Mouse (Mus musculus) hindbrain, postnatal 0 days (tissue): ENCODE data around the gene Ccnl2. TPM values are rescaled to one million over a fixed set of nuclear protein-coding genes. Genes with fewer than 3 reads are reported as not detected.
A peak's percentile ranks its signal among the peaks of the same experiment; 100 is the strongest.
"Not testable (repeated sequence)": the region's sequence is repeated elsewhere in the genome, so short reads cannot be mapped to it uniquely, and the experiment has no call there.

ENCODE experiments used
- ATAC-seq: fragments of 200-750 bp; cut with Nextera tagmentation; 2 replicates; pipeline ENCODE4 v1.8.0; 2017; ENCODE audit warnings: mild to moderate bottlenecking, moderate TSS enrichment, moderate library complexity
- DNase-seq: peaks from one replicate; pipeline ENCODE4 v3.0.0-alpha.2; 2015; ENCODE audit warnings: low spot score
- H3K27ac ChIP-seq: fragments of 300-500 bp; sonication (generic); 2 replicates; pipeline ENCODE4 v1.5.1; 2014; ENCODE audit warnings: mild to moderate bottlenecking
- H3K27me3 ChIP-seq: fragments of 300-500 bp; sonication (generic); 2 replicates; pipeline ENCODE4 v1.6.1; 2014; ENCODE audit warnings: low read length, mixed read lengths; ENCODE audit not compliant: insufficient read depth
- H3K36me3 ChIP-seq: fragments of 300-500 bp; sonication (generic); 2 replicates; pipeline ENCODE4 v1.6.1; 2014; ENCODE audit warnings: low read length, mixed read lengths; ENCODE audit not compliant: insufficient read depth
- H3K4me1 ChIP-seq: fragments of 300-500 bp; sonication (generic); 2 replicates; pipeline ENCODE4 v1.6.1; 2014; ENCODE audit warnings: antibody characterized with exemption, low read length, mixed read lengths; ENCODE audit not compliant: insufficient read depth
- H3K4me2 ChIP-seq: fragments of 300-500 bp; sonication (generic); 2 replicates; pipeline ENCODE4 v1.6.1; 2014; ENCODE audit warnings: low read depth, mild to moderate bottlenecking, low read length, moderate library complexity, mixed read lengths
- H3K4me3 ChIP-seq: fragments of 300-500 bp; sonication (generic); 2 replicates; pipeline ENCODE4 v1.5.1; 2014; ENCODE audit warnings: low read length
- H3K9ac ChIP-seq: fragments of 300-500 bp; sonication (generic); replicated peaks from 2 replicates; pipeline ENCODE4 v1.6.1; 2014; ENCODE audit warnings: mild to moderate bottlenecking, low read length, moderate library complexity, mixed read lengths
- H3K9me3 ChIP-seq: fragments of 300-500 bp; sonication (generic); 2 replicates; pipeline ENCODE4 v1.6.1; 2016; ENCODE audit warnings: low read length, mixed read lengths
- CTCF ChIP-seq: IDR thresholded peaks from 2 replicates; pipeline ENCODE4 v1.5.1; 2016; ENCODE audit warnings: antibody characterized with exemption, control low read depth, low read depth
- WGBS: fragments of 180-500 bp; shearing (Covaris S2); extraction: QIAGEN DNeasy Blood & Tissue Kit; methylation state at CpG from one replicate; pipeline ENCODE4 v1.1.7; 2014; 5-methylcytosine and 5-hydroxymethylcytosine counted together
- polyA plus RNA-seq: library from polyadenylated mRNA; unstranded; fragments of >200 nt; fragmentation: Nextera tagmentation; extraction: Ambion mirVana; gene quantifications from 2 replicates; pipeline ENCODE4 v1.2.1, GENCODE M21; 2015
- total RNA-seq: library from RNA; depleted of rRNA; stranded (reverse); fragments of >200 nt; gene quantifications from 2 replicates; pipeline ENCODE4 v1.2.3, GENCODE M21; 2014

Ccnl2 gene
- total and polyA plus RNA-seq, 2 experiments from 2014 or later, result 80.2 to 82.6 TPM

DNA sequence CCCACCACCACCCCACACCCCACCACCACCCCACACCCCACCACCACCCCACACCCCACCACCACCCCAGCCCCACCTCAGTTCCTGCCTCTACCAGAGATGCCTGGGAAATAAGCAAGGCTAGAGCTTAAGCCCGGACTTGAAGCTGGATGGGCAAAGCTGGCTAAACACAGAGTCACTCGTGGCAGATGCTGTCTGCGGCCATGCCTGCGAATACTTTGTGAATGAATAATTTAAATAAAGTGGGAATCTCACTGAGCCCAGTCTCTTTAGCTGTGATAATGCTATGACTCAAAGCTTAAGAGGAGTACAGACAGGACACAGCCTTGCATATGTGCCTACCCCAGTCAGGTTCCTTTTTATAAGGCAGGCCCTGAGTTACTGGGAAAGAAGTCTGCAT lies 32.8 kb upstream of the Ccnl2 start:
- Histone ChIP-seq H3K27me3 (no peaks in the 10 kb centered on the region), H3K9ac (no peak overlapping the region), H3K9me3 (no peaks in the 10 kb centered on the region), H3K4me3 (no peak overlapping the region), H3K4me1 (peaks cover 8% of the 10 kb centered on the region; the same call in 1 of the 2 replicates), H3K4me2 (no peak overlapping the region), H3K27ac (no peak overlapping the region), H3K36me3 (no peaks in the 10 kb centered on the region)
- DNase-seq, result no peak
- ATAC-seq, result no peak
- no peak for TF ChIP-seq CTCF
- WGBS, result 85% methylated on average over 4 of the region's 4 CpGs

DNA sequence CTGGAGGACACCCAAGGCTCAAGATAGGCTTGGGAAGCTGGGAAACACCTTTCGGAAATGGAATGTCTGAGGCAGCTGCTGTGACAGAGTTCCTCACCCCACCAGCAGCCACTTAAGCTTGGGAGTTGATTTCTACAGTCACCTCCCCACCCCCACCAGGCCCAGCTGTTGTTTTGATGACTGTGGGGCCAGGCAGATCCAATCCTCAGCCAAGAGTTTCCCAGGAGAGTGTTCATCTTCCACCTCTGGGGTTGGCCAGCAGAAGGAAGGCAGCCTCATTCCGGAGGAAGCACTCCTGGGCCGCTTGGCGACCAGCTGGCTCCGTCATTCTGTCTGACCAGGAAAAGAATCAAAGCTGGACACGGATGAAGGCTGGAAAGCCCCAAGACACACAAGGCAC lies 31.4 kb upstream of the Ccnl2 start:
- no peak overlapping the region for H3K27ac ChIP-seq
- no peak overlapping the region for H3K4me2 ChIP-seq
- peak; percentile 48 for DNase-seq

DNA sequence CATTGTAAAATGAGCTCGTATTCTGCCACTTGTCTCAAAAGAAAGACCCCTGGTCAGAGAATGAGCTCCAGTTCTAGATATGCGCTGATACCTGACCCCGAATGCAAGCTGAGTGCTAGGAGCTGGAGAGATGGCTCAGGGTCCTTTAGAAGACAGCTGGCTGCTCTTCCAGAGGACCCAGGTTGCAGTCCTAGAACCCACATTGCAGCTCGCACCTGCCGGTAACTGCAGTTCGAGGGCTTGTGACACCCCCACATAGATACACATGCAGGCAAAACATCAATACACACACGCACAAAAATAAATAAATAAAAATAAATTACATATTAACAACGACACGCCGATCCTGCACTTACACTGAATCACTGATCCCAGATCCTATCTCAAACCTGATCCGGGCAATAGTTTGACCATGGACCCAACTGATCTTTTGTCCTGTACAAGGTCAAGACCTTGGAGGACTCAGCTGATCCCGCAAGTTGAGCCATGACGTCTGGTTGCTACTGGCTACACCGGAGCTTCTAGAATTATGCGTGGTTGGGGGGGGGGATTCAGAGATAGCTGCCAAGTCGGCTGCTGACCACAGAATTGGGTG lies 28.7 kb upstream of the Ccnl2 start:
- no peak for TF ChIP-seq CTCF
- Histone ChIP-seq H3K9ac (peak overlapping the region; percentile 67), H3K27ac (peak overlapping the region; percentile 83), H3K4me1 (no peaks in the 10 kb centered on the region; the same call in 1 of the 2 replicates), H3K27me3 (no peaks in the 10 kb centered on the region), H3K4me3 (peak overlapping the region; percentile 50), H3K9me3 (no peaks in the 10 kb centered on the region), H3K36me3 (no peaks in the 10 kb centered on the region), H3K4me2 (peak overlapping the region; percentile 61)
- DNase-seq, result no peak
- WGBS, result 30% methylated on average over 16 of the region's 16 CpGs
- ATAC-seq, result 0 out of 2 replicates have a peak, but pooled peaks have one; percentile 4

More for the DNA sequence above, 31.4 kb upstream of the Ccnl2 start:
- 16% methylated on average over 6 of the region's 6 CpGs for WGBS
- no peaks in the 10 kb centered on the region for H3K27me3 ChIP-seq
- H3K9ac ChIP-seq, result no peak overlapping the region
- TF ChIP-seq CTCF, result no peak
- no peak for ATAC-seq
- H3K36me3 ChIP-seq, result no peaks in the 10 kb centered on the region
- no peaks in the 10 kb centered on the region; the same call in 1 of the 2 replicates for H3K4me1 ChIP-seq
- no peaks in the 10 kb centered on the region for H3K9me3 ChIP-seq
- no peak overlapping the region for H3K4me3 ChIP-seq

DNA sequence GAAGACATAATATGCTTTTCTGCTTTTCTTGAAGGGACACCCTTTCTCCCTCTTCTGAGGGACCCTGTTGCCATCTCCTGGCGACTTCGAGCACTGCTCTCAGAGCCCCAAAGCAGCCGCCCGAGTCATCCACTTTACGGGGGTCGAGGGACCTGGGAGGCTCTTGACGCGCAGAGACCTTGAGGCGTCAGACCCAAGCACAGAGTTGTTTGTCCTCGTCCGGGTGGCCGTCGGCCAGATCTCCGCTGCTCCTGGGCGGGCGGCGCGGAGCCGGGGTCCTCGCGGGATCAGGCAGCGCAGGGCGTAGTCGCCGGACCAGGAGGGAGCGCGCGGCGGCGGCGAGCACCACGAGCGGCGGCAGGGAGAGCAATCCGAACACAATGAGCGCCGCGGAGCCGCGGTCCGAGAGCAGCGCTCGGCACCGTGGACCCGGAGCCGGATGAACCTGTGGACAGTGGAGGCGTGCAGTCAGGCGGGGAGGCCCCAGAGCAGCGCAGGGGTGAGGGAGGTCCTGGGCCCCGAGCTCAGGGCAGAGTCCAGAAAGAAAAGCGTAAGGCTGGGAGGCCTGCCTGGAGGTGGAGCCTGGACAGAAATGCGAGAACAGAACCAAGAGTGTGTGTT lies 28.1 kb upstream of the Ccnl2 start:
- TF ChIP-seq CTCF, result peak; percentile 80
- H3K36me3 ChIP-seq, result no peaks in the 10 kb centered on the region

DNA sequence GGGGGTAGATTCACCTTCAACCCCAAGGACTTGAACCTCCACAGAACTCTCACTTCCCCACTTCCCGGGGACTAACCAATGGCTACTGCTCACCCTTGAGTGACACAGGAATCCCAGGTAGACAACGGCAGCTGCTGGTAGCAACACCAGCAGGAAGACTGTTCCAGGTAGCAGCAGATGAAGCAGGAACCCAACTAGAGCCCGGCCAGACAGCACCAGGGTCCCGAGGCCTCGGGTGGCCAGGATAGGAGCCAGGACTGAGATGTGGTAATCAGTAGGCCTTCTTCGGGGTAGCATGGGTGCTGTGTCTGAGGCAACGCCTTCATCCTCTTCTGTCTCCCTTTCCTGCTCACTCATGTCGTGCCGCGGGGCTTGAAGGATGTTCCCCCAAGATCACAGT lies 27.0 kb upstream of the Ccnl2 start:
- WGBS, result 85% methylated on average over 7 of the region's 10 CpGs
- Histone ChIP-seq H3K36me3 (no peaks in the 10 kb centered on the region), H3K4me2 (peak overlapping the region; percentile 23; the same call in 1 of the 2 replicates), H3K27me3 (no peaks in the 10 kb centered on the region), H3K4me1 (no peaks in the 10 kb centered on the region; the same call in 1 of the 2 replicates), H3K4me3 (no peak overlapping the region), H3K9ac (no peak overlapping the region), H3K9me3 (no peaks in the 10 kb centered on the region), H3K27ac (no peak overlapping the region)
- TF ChIP-seq CTCF, result no peak
- DNase-seq, result no peak
- no peak for ATAC-seq

More for the DNA sequence above, 28.1 kb upstream of the Ccnl2 start:
- Histone ChIP-seq H3K27me3 (no peaks in the 10 kb centered on the region), H3K4me2 (peak overlapping the region; percentile 61), H3K9ac (peak overlapping the region; percentile 67), H3K27ac (peak overlapping the region; percentile 83), H3K9me3 (no peaks in the 10 kb centered on the region), H3K4me1 (no peaks in the 10 kb centered on the region; the same call in 1 of the 2 replicates), H3K4me3 (peak overlapping the region; percentile 50)
- ATAC-seq (peak; percentile 93), DNase-seq (peak; percentile 91)
- 3% methylated on average over 52 of the region's 52 CpGs for WGBS

DNA sequence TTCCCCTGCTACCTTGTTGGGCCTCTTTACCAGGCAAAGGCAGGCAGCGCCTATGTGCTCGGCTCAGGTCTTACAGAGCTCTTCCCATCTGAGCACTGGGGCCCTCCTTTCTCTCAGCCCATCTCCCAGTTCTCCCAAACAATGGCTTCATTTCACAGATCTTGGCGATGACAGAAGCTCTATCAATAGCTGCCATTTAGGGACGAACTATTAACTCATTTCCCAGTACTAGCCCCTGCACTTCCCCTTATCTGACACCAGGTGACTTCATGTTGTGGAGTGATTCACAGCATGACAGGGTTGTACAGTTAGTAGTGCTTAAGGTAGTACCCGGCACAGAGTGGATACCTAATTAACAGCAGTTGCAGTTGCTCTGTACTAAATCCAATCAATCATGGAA lies 26.5 kb upstream of the Ccnl2 start, which contains the start of gene Tmem88b:
Gene Tmem88b, minus strand, starts transcription at position 56 of the 400 bp plus-strand sequence.
- Histone ChIP-seq H3K9me3 (no peaks in the 10 kb centered on the region), H3K36me3 (no peaks in the 10 kb centered on the region), H3K4me1 (no peaks in the 10 kb centered on the region; the same call in 1 of the 2 replicates), H3K4me2 (peak within 1 kb of the TSS; percentile 61), H3K9ac (peak within 1 kb of the TSS; percentile 67), H3K4me3 (peak within 1 kb of the TSS; percentile 50), H3K27me3 (no peaks in the 10 kb centered on the region), H3K27ac (peak within 1 kb of the TSS; percentile 83)
- WGBS, result 51% methylated on average over 5 of the region's 5 CpGs
- TF ChIP-seq CTCF, result peak; percentile 49
- ATAC-seq, result no peak
- no peak for DNase-seq

DNA sequence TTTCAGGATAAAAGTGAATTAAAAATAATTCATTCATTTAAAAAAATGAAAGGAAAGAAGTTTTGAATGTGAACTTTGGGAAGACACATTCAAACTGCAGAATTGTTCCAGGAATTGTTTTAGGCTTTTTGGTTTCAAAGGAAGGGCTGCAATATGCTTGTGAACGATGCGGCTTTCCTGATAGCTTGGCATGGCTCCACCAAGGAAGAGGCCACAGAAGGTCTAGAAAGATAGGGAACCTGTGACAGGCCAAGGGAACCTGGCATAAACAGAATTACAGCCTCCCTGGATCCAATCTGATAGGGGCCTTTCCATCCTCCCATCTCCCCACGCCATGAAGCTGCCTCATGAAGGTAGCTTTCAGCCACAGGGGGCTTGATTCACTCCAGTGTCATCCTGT lies 24.0 kb upstream of the Ccnl2 start:
- ATAC-seq (no peak), DNase-seq (no peak)
- Histone ChIP-seq H3K4me1 (no peaks in the 10 kb centered on the region; the same call in 1 of the 2 replicates), H3K9me3 (no peaks in the 10 kb centered on the region), H3K36me3 (no peaks in the 10 kb centered on the region), H3K4me3 (no peak overlapping the region), H3K27ac (no peak overlapping the region), H3K4me2 (no peak overlapping the region), H3K9ac (no peak overlapping the region), H3K27me3 (no peaks in the 10 kb centered on the region)
- TF ChIP-seq CTCF, result no peak
- WGBS, result 77% methylated on average over 3 of the region's 3 CpGs

DNA sequence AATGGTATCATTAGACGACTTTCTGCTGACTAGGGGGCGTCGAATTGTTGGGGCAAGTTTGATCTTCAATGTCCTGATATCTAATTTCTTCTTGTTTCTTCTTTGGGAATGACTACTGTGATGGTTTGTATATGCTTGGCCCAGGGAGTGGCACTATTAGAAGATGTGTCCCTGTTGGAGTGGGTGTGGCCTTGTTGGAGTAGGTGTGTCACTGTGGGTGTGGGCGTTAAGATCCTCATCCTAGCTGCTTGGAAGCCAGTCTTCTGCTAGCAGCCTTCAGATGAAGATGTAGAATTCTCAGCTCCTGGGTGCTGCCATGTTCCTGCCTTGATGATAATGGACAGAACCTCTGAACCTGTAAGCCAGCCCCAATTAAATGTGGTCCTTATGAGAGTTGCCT lies 23.5 kb upstream of the Ccnl2 start:
- H3K4me3 ChIP-seq, H3K27me3 ChIP-seq, H3K9me3 ChIP-seq, DNase-seq, ATAC-seq, H3K9ac ChIP-seq, H3K36me3 ChIP-seq, H3K4me2 ChIP-seq, H3K27ac ChIP-seq, H3K4me1 ChIP-seq: not testable (repeated sequence)
- 82% methylated on average over 4 of the region's 4 CpGs for WGBS
